Mouse (Mus musculus) CH12.LX (cell line): ENCODE measurements at regions not wholly inside any gene's neighbourhood (a gene's known extent, or its start where the extent isn't known, plus 50 kb on each side); places are given as distances from the start of the nearest gene placed in this dataset.

Source experiments
- DNase-seq: peaks from one replicate; pipeline ENCODE4 v3.0.0-alpha.2; 2013; ENCODE audit errors: extremely low read depth
- H3K27ac ChIP-seq: 2 replicates; pipeline ENCODE4 v1.5.1; 2012; ENCODE audit warnings: low read depth, mild to moderate bottlenecking, control low read depth, moderate library complexity; ENCODE audit not compliant: insufficient read depth
- H3K27me3 ChIP-seq: replicated peaks from 2 replicates; pipeline ENCODE3; 2012; ENCODE audit warnings: inconsistent platforms
- H3K36me3 ChIP-seq, 2 experiments: replicated peaks in 1 of 2; 2 replicates each; pipeline versions ENCODE3 to v1.6.1; 2012; ENCODE audit warnings: inconsistent platforms in 1 of 2, low read length in 1 of 2, mild to moderate bottlenecking in 1 of 2, mixed read lengths in 1 of 2, moderate library complexity in 1 of 2; ENCODE audit not compliant: control insufficient read depth in 1 of 2, insufficient read depth in 1 of 2
- H3K4me1 ChIP-seq, 2 experiments: 2 replicates each; pipeline ENCODE4 v1.6.1; 2012; ENCODE audit warnings: inconsistent platforms in 1 of 2, moderate library complexity in 1 of 2; ENCODE audit not compliant: insufficient read depth in 2 of 2, control insufficient read depth in 1 of 2
- H3K4me2 ChIP-seq: 2 replicates; pipeline ENCODE4 v1.6.1; 2012; ENCODE audit warnings: low read depth, mild to moderate bottlenecking, control low read depth; ENCODE audit not compliant: poor library complexity, insufficient read depth, severe bottlenecking
- H3K4me3 ChIP-seq, 3 experiments: fragments of 150-350 bp in 1 of 3; sonication (generic) in 1 of 3; replicated peaks in 1 of 3; 2 replicates each; pipeline versions ENCODE3 to v1.5.1; 2011 to 2012; ENCODE audit warnings: low read depth in 2 of 3, low read length in 2 of 3, mild to moderate bottlenecking in 2 of 3, moderate library complexity in 2 of 3, control low read depth in 1 of 3, improper control_type of control experiment in 1 of 3, inconsistent platforms in 1 of 3, mixed read lengths in 1 of 3; ENCODE audit not compliant: poor library complexity in 1 of 3
- H3K79me2 ChIP-seq: replicated peaks from 2 replicates; pipeline ENCODE4 v1.6.1; 2012; ENCODE audit warnings: mild to moderate bottlenecking, moderate library complexity; ENCODE audit not compliant: control insufficient read depth, poor library complexity, insufficient read depth, severe bottlenecking; ENCODE audit errors: extremely low read depth
- H3K9ac ChIP-seq: 2 replicates; pipeline ENCODE4 v1.6.1; 2012; ENCODE audit warnings: low read depth, mild to moderate bottlenecking, control low read depth, moderate library complexity; ENCODE audit not compliant: insufficient read depth
- H3K9me3 ChIP-seq: replicated peaks from 2 replicates; pipeline ENCODE3; 2012; ENCODE audit warnings: low read length, inconsistent platforms, mixed read lengths
- CHD1 ChIP-seq: IDR thresholded peaks from 2 replicates; pipeline ENCODE4 v1.6.1; 2012; ENCODE audit warnings: low read depth, low read length, improper control_type of control experiment, inconsistent platforms
- CHD2 ChIP-seq: IDR thresholded peaks from 2 replicates; pipeline ENCODE4 v1.6.1; 2011; ENCODE audit warnings: low read length, improper control_type of control experiment
- CTCF ChIP-seq, 2 experiments: IDR thresholded peaks in 1 of 2; conservative IDR thresholded peaks in 1 of 2; 2 replicates each; pipeline ENCODE4 v1.5.1; 2011 to 2012; ENCODE audit warnings: low read depth in 2 of 2, low read length in 2 of 2, improper control_type of control experiment in 1 of 2, inconsistent platforms in 1 of 2, mild to moderate bottlenecking in 1 of 2, moderate library complexity in 1 of 2
- ELF1 ChIP-seq: IDR thresholded peaks from 2 replicates; pipeline ENCODE4 v1.6.1; 2014; ENCODE audit warnings: low read depth, mild to moderate bottlenecking, inconsistent platforms, low read length, improper control_type of control experiment
- HCFC1 ChIP-seq: IDR thresholded peaks from 2 replicates; pipeline ENCODE4 v1.6.1; 2012; ENCODE audit warnings: low read depth, mild to moderate bottlenecking, inconsistent platforms, low read length, improper control_type of control experiment
- JUN ChIP-seq: IDR thresholded peaks from 2 replicates; pipeline ENCODE4 v1.6.1; 2011; ENCODE audit warnings: low read depth, mild to moderate bottlenecking, low read length, improper control_type of control experiment, moderate library complexity; ENCODE audit not compliant: insufficient read depth
- JUND ChIP-seq: conservative IDR thresholded peaks from 2 replicates; pipeline ENCODE4 v1.6.1; 2011; ENCODE audit warnings: low read depth, low read length, improper control_type of control experiment
- MAFK ChIP-seq: IDR thresholded peaks from 2 replicates; pipeline ENCODE4 v1.6.1; 2011; ENCODE audit warnings: low read length, improper control_type of control experiment; ENCODE audit not compliant: insufficient replicate concordance
- MAX ChIP-seq: IDR thresholded peaks from 2 replicates; pipeline ENCODE4 v1.6.1; 2011; ENCODE audit warnings: low read length, improper control_type of control experiment
- MAZ ChIP-seq: IDR thresholded peaks from 2 replicates; pipeline ENCODE4 v1.6.1; 2012; ENCODE audit warnings: low read depth, mild to moderate bottlenecking, inconsistent platforms, low read length, improper control_type of control experiment, moderate library complexity
- MEF2A ChIP-seq: IDR thresholded peaks from 2 replicates; pipeline ENCODE4 v1.6.1; 2014; ENCODE audit warnings: low read depth, mild to moderate bottlenecking, inconsistent platforms, low read length, improper control_type of control experiment, borderline replicate concordance
- MXI1 ChIP-seq: IDR thresholded peaks from 2 replicates; pipeline ENCODE4 v1.6.1; 2011; ENCODE audit warnings: mild to moderate bottlenecking, low read depth, low read length, improper control_type of control experiment
- NRF1 ChIP-seq: IDR thresholded peaks from 2 replicates; pipeline ENCODE4 v1.6.1; 2014; ENCODE audit warnings: low read depth, mild to moderate bottlenecking, inconsistent platforms, low read length, improper control_type of control experiment, moderate library complexity
- PAX5 ChIP-seq: IDR thresholded peaks from 2 replicates; pipeline ENCODE4 v1.6.1; 2012; ENCODE audit warnings: low read length, inconsistent platforms, mixed read lengths
- POLR2A ChIP-seq: IDR thresholded peaks from 2 replicates; pipeline ENCODE4 v1.6.1; 2011; ENCODE audit warnings: low read depth, mild to moderate bottlenecking, improper control_type of control experiment, low read length
- RAD21 ChIP-seq: IDR thresholded peaks from 2 replicates; pipeline ENCODE4 v1.6.1; 2011; ENCODE audit warnings: low read depth, mild to moderate bottlenecking, low read length, improper control_type of control experiment, moderate library complexity
- SIN3A ChIP-seq: IDR thresholded peaks from 2 replicates; pipeline ENCODE4 v1.6.1; 2012; ENCODE audit warnings: low read length, improper control_type of control experiment, inconsistent platforms
- TBP ChIP-seq: conservative IDR thresholded peaks from 2 replicates; pipeline ENCODE4 v1.6.1; 2011; ENCODE audit warnings: low read depth, low read length, improper control_type of control experiment
- TCF12 ChIP-seq: IDR thresholded peaks from 2 replicates; pipeline ENCODE4 v1.6.1; 2014; ENCODE audit warnings: low read depth, mild to moderate bottlenecking, inconsistent platforms, low read length, improper control_type of control experiment
- UBTF ChIP-seq: IDR thresholded peaks from 2 replicates; pipeline ENCODE4 v1.6.1; 2012; ENCODE audit warnings: low read depth, mild to moderate bottlenecking, inconsistent platforms, low read length, improper control_type of control experiment, moderate library complexity
- USF2 ChIP-seq: conservative IDR thresholded peaks from 2 replicates; pipeline ENCODE4 v1.6.1; 2011; ENCODE audit warnings: low read depth, low read length, improper control_type of control experiment
- ZMIZ1 ChIP-seq: IDR thresholded peaks from 2 replicates; pipeline ENCODE4 v1.6.1; 2012; ENCODE audit warnings: low read depth, mild to moderate bottlenecking, inconsistent platforms, low read length, improper control_type of control experiment
- dilution Hi-C: fragments of 300-500 bp; cut with MboI; formaldehyde crosslinking; loops from 2 replicates; pipeline ENCODE4 v1.14.3; 2020; ENCODE audit warnings: low sequenced_read_pairs; ENCODE audit not compliant: extremely low pct_unique_long_range_greater_than_20kb, extremely low pct_ligation_motif_present
- in situ Hi-C: fragments of 300-500 bp; cut with MboI; formaldehyde crosslinking; loops from 3 replicates; pipeline ENCODE4 v1.14.3; 2019; ENCODE audit warnings: low sequenced_read_pairs, low pct_ligation_motif_present, low pct_unique_long_range_greater_than_20kb, mixed read lengths

DNA sequence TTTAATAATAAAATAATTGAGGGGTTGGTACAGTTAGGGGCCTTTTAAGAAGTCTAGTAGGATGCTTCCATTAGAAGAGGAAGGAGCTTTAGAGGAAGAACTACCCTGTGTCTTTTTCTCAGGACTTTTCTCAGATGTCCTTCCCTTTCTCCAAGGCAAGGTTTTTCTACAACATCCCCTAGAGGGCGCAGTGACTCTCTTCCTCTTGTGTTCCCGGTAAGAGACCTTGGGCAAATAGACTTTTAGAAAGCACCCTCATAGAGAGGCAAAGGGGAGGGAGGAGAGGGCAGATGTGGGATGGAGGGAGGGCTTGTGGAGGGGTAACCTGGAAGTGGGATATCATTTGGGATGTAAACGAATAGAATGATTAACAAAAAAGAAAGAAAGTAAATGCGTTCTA is 572.6 kb upstream of the Sox9 start:
- in situ Hi-C loops, result no loop called here

GRCm38 (mm10) chr11:112219046-112219720 is 562.8 kb upstream of the Sox9 start:
- no peak overlapping the region for H3K4me3 ChIP-seq
- H3K27ac ChIP-seq, result no peak overlapping the region
- H3K9ac ChIP-seq, result no peak overlapping the region
- dilution Hi-C loops, result no loop called here
- in situ Hi-C loops, result no loop called here
- H3K4me2 ChIP-seq, result no peak overlapping the region
- H3K27me3 ChIP-seq, result no peaks in the 10 kb centered on the region
- TF ChIP-seq PAX5 (no peak), CHD2 (no peak), RAD21 (no peak)
- TF ChIP-seq, all 38 proteins: peak for 0
- DNase-seq, result no peak
- peaks cover 50% of the 10 kb centered on the region for H3K9me3 ChIP-seq
- H3K36me3 ChIP-seq, result no peaks in the 10 kb centered on the region
- H3K79me2 ChIP-seq, result no peaks in the 10 kb centered on the region
- no peaks in the 10 kb centered on the region for H3K4me1 ChIP-seq

More for the DNA sequence above, 572.6 kb upstream of the Sox9 start:
- DNase-seq, result peak; percentile 0
- Histone ChIP-seq H3K9me3 (peaks cover 76% of the 10 kb centered on the region), H3K27ac (no peak overlapping the region), H3K4me1 (no peaks in the 10 kb centered on the region), H3K4me3 (no peak overlapping the region), H3K27me3 (no peaks in the 10 kb centered on the region), H3K79me2 (no peaks in the 10 kb centered on the region), H3K36me3 (no peaks in the 10 kb centered on the region)
- dilution Hi-C loops, result no loop called here
- TF ChIP-seq TCF12 (no peak), MAX (no peak), CHD1 (no peak), RAD21 (no peak), NRF1 (no peak), JUND (no peak), PAX5 (no peak), MAZ (no peak), ZMIZ1 (no peak), TBP (no peak)
- TF ChIP-seq, all 38 proteins: peak for 0
- Histone ChIP-seq H3K9ac (no peak overlapping the region), H3K4me2 (no peak overlapping the region)

GRCm38 (mm10) chr11:112234492-112235116 is 547.4 kb upstream of the Sox9 start:
- no peak for DNase-seq
- Histone ChIP-seq H3K9me3 (peaks cover 73% of the 10 kb centered on the region), H3K79me2 (no peaks in the 10 kb centered on the region), H3K4me2 (no peak overlapping the region), H3K27me3 (no peaks in the 10 kb centered on the region), H3K4me1 (no peaks in the 10 kb centered on the region), H3K36me3 (no peaks in the 10 kb centered on the region), H3K4me3 (no peak overlapping the region), H3K27ac (no peak overlapping the region), H3K9ac (no peak overlapping the region)
- in situ Hi-C loops (no loop called here), dilution Hi-C loops (no loop called here)
- TF ChIP-seq CHD2 (no peak), POLR2A (no peak), MXI1 (no peak), UBTF (no peak), MAFK (no peak), CTCF (conservative IDR thresholded peaks at IDR 0.05 in 1 of 2, IDR thresholded peaks at IDR 0.05 in 1 of 2; ENCODE audit: low read depth in 2 of 2, low read length in 2 of 2) (no peak), HCFC1 (no peak), USF2 (no peak), ELF1 (no peak), NRF1 (no peak), TBP (no peak), SIN3A (no peak), ZMIZ1 (no peak), MEF2A (no peak), PAX5 (no peak), JUN (no peak)
